Mouse (Mus musculus) c-Kit-positive CD71-negative TER-119-negative erythroid progenitor cells, embryonic 14.5 days (primary cell): ENCODE results near the gene Dnmt1.

Source experiments
- DNase-seq: peaks from one replicate; pipeline ENCODE4 v3.0.0-alpha.2; 2013; ENCODE audit warnings: low read depth

Gene Dnmt1

DNA sequence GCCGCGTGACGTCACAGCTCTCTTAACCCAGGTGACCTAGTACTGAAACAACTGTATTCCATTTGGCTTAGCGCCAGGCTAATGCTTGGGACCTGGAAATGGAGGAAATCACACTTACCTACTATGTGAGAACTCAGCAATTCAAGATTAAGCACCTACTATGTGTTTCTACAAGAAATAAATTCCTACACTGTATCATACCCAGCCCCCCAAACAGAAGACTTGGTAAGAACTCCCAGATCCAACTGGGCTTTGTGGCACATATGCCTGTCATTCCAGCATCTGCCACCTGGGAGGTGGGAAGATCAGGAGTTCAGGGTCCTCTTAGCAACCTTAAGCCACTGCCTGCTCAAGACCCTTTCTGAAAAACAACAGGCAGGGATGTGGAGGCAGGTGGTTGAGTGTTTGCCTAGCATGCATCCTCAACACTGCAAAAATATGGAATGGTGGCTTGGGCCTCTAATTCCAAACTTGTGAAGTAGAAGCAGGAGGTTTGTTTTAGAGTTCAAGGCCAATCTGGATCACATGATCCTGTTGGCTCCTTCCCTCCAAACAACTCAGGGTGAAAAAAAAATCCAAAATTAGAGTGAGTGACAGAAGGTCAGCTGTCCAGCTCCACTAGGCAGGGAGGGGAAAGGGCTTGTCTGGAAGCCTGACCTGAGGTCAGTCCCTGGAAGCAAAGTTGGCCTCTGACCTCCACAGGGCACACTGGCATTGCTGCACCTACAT is 17.4 kb upstream of the Dnmt1 start:
- no peak for DNase-seq

DNA sequence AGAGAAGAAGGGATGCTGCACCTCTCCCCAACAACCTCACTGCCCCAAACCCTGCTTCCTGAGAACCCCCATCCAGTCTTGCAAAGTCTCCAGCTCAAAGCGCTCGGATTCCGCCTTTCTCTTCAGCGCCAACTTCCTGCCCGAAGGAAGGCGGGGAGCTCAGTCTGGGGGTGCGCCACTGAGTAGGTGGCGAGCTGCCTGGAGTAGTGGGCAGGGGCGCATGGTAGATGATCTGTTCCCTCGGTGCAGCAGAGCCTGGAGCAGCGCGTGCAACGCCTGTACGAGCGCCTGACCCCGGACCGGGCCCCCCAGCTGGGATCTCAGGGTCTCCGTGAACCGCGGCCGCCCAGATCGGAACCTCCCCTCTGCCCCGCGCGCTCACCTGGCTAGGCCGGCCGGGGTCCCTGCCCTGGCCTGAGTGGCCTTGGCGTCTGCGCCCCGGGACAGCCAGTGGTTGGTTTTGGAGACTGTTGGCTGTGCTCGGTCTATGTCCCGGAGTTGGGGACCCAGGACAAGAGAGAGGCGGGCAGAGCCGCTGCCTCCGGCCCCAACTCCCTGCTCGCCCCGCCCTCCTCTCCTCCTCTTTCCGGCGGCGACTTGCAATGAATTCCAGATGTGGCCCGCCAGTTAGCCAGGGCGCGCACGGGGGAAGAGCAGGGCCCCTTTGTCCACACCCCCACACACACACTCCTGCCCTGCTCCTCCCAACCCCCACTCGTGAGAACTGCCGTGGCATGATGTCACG is 16.7 kb upstream of the Dnmt1 start, which contains the start of gene S1pr2:
Gene S1pr2 (minus strand): TSS at position 566 of the 745 bp plus-strand sequence.
- peak; percentile 58 for DNase-seq

DNA sequence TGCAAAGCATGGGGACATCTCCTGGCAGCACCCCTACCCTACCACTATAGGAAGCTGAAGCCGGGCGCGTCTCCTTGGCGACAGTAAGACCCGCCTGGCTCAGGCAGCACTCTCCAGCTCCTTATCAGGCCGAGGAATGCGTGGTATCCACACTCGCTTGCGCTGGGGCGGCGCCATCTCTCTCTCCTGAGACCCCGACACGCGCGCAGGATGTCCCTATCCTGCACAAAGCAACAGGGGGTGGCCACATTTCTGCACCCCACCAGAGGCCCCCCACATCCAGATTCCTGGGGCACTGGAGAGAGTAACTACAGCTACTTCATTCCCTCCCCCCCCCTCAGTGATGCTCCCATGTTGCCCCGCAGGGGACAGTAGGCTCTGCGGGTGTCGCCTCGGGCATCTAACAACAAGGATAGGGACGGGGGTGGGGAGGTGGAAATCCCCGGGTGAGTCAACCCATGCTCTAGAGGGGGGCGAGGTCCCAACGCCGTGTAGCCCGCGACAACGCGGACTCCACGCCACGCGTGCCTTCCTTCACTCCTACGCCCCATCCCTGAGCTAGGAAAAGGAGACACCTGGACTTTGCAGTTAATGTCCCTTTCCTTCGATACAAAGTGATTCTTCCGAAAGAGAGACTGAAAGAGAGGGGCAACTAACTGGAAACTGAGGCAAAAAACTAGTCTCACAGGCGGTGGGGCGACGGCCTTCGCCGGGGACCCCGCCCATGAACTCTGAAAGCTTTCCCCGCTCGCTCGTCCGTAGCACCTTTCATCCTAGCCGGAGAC is 15.9 kb upstream of the Dnmt1 start:
- DNase-seq = no peak

DNA sequence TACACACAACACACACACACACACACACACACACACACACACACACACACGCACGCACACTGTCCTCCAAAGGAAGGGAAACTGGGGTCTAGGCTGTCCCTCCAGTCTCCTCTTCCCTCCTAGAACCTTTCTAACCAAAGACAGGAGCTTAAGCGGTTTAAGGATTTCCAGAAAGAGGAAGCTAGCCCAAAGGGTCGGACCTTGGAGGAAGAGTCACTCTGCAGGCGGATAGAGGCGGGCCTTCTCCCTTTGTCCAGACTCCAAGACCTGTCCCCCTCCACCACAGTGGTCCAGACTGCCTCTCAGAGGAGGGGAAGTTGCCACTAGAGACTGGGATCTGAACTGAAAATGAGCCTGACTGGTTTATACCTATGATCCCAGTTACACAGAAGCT is 14.0 kb upstream of the Dnmt1 start:
- no peak for DNase-seq

DNA sequence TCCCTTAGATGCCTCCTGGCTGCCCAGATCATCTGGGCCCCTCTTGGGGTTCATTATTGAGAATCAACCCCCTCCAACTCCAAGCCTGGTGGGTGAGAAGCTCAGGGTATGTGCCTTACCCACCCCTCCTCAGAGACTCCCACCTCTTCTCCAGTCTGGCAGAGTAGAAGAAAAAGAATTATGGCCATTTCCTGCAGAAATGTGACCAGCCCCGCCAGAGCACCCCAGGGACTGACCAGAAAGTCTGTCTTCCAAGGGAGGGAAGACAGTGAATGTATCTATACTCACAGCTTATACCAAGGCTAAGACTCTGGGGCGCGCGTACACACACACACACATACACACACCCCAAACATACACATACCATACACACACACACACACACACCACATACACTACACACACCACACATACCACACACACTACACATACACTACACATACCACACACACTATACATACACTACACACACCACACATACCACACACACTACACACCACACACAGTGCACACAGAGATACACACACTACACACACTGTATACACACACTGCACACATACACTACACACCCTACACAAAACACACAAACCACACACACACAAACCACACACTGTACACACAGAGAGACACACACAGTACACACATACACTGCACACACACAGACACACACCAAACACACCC is 13.5 kb upstream of the Dnmt1 start:
- DNase-seq = no peak

DNA sequence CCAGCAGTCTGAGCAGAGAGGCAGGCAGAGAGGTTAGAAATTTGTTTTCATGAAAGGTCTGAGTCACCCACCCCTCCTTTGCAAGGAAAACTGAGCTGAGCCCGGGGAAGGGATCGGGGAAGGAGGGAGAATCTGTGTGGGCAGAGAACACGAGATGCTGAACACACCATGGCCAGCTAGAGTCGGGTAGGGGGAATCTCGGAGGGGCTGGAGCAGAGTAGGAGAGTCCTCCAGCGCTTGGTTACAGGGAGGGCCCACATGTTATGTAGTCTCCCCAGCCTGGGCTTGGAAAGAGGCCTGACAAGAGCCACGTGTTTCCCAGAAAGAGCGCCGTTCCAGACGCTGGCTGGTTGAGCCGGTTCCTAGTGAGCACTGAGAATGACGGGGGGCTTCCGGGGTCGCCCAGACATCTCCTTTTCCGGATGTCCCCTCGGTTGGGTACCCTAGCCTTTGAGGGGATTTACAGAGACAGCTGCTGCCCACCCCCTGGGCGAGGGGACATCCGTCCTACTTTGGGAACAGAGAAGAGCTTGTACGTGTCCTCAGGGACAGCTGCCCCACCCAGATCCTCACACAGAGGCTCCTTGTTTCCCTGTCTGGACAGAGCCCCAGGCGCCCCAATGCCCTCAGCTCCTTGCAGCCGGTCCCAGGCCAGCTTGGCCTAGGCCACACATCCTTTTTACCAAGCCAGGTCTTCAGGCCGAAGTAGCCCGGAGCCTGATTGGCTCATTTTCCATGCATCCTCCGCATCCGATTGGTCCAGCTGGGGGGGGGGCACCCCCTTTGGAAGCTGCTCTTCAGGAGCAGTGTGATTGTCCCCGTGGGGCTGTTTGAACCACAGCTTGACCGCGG is 12.7 kb upstream of the Dnmt1 start:
- DNase-seq = no peak

GRCm38 (mm10) chr9:20971751-20972140 is 12.1 kb upstream of the Dnmt1 start:
- no peak for DNase-seq

DNA sequence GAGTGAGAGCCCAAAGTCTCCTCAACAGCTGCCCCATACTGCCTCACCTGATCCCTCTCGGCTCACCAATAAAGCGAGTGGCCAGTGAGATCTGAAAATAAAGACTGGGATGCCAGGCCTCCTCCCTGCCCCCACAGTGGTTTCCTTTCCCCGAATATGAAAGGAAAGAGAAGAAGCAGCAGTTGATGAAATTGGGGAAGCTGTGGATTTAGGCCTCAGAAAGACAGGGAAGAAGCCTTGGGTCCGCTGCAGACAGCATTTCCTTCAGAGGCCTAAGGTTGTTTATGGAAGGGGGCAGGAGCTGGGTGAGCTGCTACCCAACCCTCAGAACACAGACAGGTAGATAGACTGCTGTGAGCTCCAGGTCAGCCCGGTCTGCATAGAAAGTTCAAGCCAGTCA is 7.1 kb upstream of the Dnmt1 start:
- no peak for DNase-seq

- no peak for DNase-seq
Measured at GRCm38 (mm10) chr9:20966008-20966407, 6.3 kb upstream of the Dnmt1 start.

DNA sequence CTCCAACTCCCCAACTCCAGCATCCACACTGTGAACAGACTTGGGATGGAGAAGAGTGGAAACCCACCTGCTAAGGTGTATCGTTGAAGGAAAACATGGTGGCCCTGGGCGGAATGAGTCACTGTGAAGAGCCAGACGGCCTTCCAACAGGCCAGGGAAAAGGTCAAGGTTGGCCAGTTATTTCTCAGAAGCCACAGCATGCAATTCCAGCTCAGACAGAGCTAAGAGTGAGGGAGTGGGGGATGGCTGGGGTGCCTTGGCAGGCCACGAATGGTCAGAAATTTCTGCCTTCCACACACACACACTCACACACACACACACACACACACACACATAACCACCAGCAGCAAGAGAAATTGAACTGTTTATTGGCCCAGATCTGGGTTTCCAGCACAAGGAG is 5.9 kb upstream of the Dnmt1 start:
- no peak for DNase-seq

DNA sequence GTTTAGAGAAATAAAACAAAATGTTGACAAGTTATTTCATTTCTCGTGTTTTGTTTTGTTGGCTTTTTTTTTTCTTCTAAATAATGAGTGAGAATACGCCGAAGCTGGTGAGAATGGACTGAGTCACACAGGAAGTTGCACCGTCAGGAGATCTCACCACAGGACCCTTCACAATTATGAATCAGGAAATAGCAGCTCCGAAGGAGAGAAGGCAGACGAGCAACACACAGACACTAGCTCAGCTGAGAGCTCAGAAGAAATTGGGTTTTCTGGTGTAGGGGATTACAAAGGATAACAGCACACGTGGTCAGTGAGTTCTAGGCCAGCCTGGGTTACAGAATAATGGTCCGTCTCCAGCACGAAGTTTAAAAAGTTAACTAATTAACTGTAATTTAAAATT is 1.9 kb upstream of the Dnmt1 start:
- no peak for DNase-seq

DNA sequence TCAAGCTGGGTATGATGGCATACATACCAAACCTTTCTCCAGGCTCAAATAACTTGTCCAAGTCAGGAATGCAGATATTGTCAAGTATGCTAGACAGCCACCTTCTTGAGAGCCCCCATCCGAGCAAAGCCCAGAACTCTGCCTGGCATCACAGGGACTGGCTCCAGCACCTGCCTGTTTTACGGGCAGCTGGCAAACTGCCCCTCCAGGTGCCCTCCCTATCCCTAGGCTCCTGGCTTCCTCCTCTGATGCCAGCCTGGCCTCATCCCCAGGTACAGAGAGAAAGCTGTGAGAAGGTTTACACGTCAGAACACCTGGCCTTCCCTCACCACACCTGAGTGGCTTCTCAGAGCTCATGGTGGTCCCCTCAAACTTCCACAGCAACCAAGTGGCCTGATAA is 2.7 kb downstream of the Dnmt1 start:
- no peak for DNase-seq

DNA sequence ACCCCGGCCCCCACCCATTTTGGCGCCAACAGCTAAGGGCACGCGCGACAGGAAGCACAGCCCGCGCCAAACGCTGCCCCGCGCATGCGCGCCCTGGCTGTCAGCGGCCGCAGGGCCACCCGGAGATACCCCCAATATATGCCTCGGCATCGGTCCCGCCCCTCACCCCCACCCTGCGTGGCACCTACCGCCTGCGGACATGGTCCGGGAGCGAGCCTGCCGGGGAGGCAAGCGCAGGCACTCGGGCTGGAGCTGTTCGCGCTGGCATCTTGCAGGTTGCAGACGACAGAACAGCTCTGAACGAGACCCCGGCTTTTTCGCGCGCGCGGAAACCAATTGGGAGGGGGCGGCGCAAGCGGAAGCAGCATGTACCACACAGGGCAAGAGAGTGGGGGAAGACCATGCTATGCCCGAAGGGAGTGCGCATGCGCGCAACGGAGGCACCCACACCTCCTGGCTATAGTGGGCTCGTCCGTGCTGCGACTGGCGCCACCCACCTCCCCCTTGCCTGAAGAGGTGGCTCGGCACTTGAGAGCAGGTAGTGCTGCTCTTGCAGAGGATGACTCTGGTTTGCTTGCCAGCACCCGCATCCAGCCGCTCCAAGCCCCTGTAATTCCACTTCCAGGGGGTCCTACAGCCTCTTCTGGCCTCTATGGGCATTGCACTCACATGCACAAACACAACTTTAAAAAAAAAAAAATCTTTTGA is 7.0 kb downstream of the Dnmt1 start:
- peak; percentile 93 for DNase-seq

DNA sequence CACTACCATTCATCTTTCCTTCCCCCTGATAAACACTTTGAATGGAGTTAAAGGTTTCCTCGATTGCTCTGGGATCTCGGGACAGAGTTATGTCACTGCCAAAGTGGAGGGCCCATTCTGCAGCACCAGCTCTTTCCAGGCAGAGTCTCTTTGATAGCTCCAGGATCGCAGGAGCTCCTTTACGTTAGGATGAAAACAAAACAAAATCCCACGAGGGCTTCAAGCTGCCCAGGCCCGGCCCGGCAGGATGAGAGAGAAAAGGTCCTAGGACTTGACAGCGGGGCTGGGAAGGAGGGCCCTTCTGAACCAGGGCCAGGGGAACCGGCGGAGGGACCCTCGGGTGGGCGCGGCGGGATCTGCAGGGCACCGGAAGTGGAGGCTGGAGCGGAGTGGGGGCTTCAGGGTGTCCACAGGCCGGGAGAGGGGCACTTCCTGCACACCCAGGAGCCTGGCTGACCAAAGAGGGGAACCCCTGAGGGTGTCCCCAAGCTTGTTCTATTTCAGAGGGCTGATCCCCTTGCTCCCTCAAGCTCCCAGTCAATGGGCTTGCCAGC is 7.6 kb downstream of the Dnmt1 start:
- DNase-seq = no peak

DNA sequence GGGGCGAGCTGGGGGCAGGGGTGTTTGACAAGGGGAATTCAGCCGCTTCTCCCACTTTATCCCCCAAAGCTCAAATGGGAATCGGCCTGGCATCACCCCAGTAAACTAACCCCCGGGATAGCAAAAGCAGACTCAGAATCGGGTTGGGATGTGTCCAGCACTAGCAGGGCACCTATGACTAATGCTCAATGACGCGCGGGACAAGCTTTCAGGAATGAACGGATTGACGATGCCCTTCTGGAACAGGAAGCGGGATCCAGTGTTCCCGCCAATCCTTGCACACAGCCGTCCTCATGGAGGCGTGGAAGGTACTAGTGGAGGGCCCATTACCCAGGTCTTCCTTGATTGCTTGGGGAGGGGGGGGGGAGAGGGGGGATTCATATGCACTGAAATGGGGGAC is 8.2 kb downstream of the Dnmt1 start:
- no peak for DNase-seq

GRCm38 (mm10) chr9:20950419-20950818 is 9.3 kb downstream of the Dnmt1 start:
- no peak for DNase-seq

GRCm38 (mm10) chr9:20946066-20946880 is 13.4 kb downstream of the Dnmt1 start:
- DNase-seq = no peak

- DNase-seq = no peak
Measured at GRCm38 (mm10) chr9:20944697-20945370, 14.9 kb downstream of the Dnmt1 start.

DNA sequence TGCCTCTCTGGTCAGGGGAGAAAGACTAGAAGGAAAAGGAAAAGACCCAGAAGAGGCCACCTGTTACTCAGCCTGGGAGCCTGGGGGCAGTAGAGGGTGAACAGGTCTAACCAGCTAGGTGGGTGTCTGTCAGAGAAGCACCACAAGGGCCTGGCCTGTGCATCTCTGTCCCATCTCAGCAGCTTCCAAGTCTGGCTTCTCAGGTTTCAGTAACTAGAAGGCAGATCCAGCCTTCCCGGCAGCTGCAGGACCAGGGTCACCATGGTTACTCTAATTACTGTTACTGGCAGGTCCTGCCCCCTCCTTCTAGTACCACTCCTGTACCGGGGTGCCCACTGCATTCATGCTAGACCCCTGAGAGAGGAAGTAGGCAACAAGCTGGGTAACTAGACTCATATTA is 15.8 kb downstream of the Dnmt1 start:
- no peak for DNase-seq
